Mouse (Mus musculus): ENCODE data around the gene Slc1a3. TPM values are rescaled to one million over a fixed set of nuclear protein-coding genes. Genes with fewer than 3 reads are reported as not detected.
A peak's percentile ranks its signal among the peaks of the same experiment; 100 is the strongest.

Gene Slc1a3
- total and polyA plus RNA-seq, 3 experiments, result 4.5 to 12.6 (median 6.5) TPM

GRCm38 (mm10) chr15:8629317-8629831 is 81.2 kb downstream of the Slc1a3 start:
- no peaks in the 10 kb centered on the region for H3K9me3 ChIP-seq (replicated peaks; ENCODE audit: low read length)
- no peaks in the 10 kb centered on the region for H3K27me3 ChIP-seq (replicated peaks)
- DNase-seq (ENCODE audit: extremely low read depth), result peak; percentile 47
- dilution Hi-C loops (cut with MboI; ENCODE audit: extremely low pct_ligation_motif_present, extremely low pct_unique_long_range_greater_than_20kb, low sequenced_read_pairs) (no loop called here), in situ Hi-C loops (cut with MboI; ENCODE audit: low pct_ligation_motif_present, low pct_unique_long_range_greater_than_20kb, low sequenced_read_pairs) (no loop called here)
- H3K4me3 ChIP-seq (replicated peaks in 1 of 3; ENCODE audit: low read depth in 2 of 3, low read length in 2 of 3, poor library complexity in 1 of 3), result no peak overlapping the region
- H3K79me2 ChIP-seq (replicated peaks; ENCODE audit: control insufficient read depth, extremely low read depth, insufficient read depth, poor library complexity, severe bottlenecking), result no peaks in the 10 kb centered on the region
- H3K4me1 ChIP-seq (ENCODE audit: control insufficient read depth in 1 of 2, insufficient read depth in 2 of 2), result peaks cover 0 to 35% of the 10 kb centered on the region in 2 experiments; a peak in 2 of 4 replicates
- no peaks in the 10 kb centered on the region for H3K36me3 ChIP-seq (replicated peaks in 1 of 2; ENCODE audit: control insufficient read depth in 1 of 2, insufficient read depth in 1 of 2, low read length in 1 of 2)
- H3K27ac ChIP-seq (ENCODE audit: insufficient read depth, low read depth), result no peak overlapping the region
- H3K4me2 ChIP-seq (ENCODE audit: insufficient read depth, low read depth, poor library complexity, severe bottlenecking), result no peak overlapping the region
- TF ChIP-seq ZC3H11A (IDR thresholded peaks at IDR 0.05; ENCODE audit: low read depth, low read length) (peak; percentile 68), NELFE (IDR thresholded peaks at IDR 0.05; ENCODE audit: low read depth, low read length) (peak; percentile 23; the same call in 1 of the 2 replicates), RAD21 (IDR thresholded peaks at IDR 0.05; ENCODE audit: low read depth, low read length) (peak; percentile 91), SMC3 (IDR thresholded peaks at IDR 0.05; ENCODE audit: low read depth, low read length) (peak; percentile 88), CTCF (conservative IDR thresholded peaks at IDR 0.05 in 1 of 2, IDR thresholded peaks at IDR 0.05 in 1 of 2; ENCODE audit: low read depth in 2 of 2, low read length in 2 of 2) (peak in 1 of 2 experiments; percentile 92; a peak in 2 of 4 replicates), USF2 (conservative IDR thresholded peaks at IDR 0.05; ENCODE audit: low read depth, low read length) (no peak), MEF2A (IDR thresholded peaks at IDR 0.05; ENCODE audit: borderline replicate concordance, low read depth, low read length) (no peak), MAZ (IDR thresholded peaks at IDR 0.05; ENCODE audit: low read depth, low read length) (0 out of 2 replicates have a peak, but pooled peaks have one; percentile 34), MAX (IDR thresholded peaks at IDR 0.05; ENCODE audit: low read length) (no peak)
- no peak overlapping the region for H3K9ac ChIP-seq (ENCODE audit: insufficient read depth, low read depth)

GRCm38 (mm10) chr15:8628150-8628549 is 82.4 kb downstream of the Slc1a3 start:
- in situ Hi-C loops (cut with MboI; ENCODE audit: low pct_ligation_motif_present, low pct_unique_long_range_greater_than_20kb, low sequenced_read_pairs), result no loop called here
- dilution Hi-C loops (cut with MboI; ENCODE audit: extremely low pct_ligation_motif_present, extremely low pct_unique_long_range_greater_than_20kb, low sequenced_read_pairs), result no loop called here
- TF ChIP-seq KAT2A (IDR thresholded peaks at IDR 0.05; ENCODE audit: insufficient replicate concordance, low read length) (no peak), MYC (IDR thresholded peaks at IDR 0.05; ENCODE audit: low read depth, low read length) (no peak), HCFC1 (IDR thresholded peaks at IDR 0.05; ENCODE audit: low read depth, low read length) (no peak), MAZ (IDR thresholded peaks at IDR 0.05; ENCODE audit: low read depth, low read length) (no peak), SMC3 (IDR thresholded peaks at IDR 0.05; ENCODE audit: low read depth, low read length) (no peak), E2F4 (IDR thresholded peaks at IDR 0.05; ENCODE audit: insufficient replicate concordance, low read depth, low read length) (no peak), USF1 (IDR thresholded peaks at IDR 0.05; ENCODE audit: low read depth, low read length) (no peak), MAX (IDR thresholded peaks at IDR 0.05; ENCODE audit: low read length) (no peak), TBP (conservative IDR thresholded peaks at IDR 0.05; ENCODE audit: low read depth, low read length) (no peak), CHD1 (IDR thresholded peaks at IDR 0.05; ENCODE audit: low read depth, low read length) (no peak), ETS1 (conservative IDR thresholded peaks at IDR 0.05; ENCODE audit: low read depth, low read length) (no peak), BHLHE40 (IDR thresholded peaks at IDR 0.05; ENCODE audit: low read depth, low read length) (no peak), UBTF (IDR thresholded peaks at IDR 0.05; ENCODE audit: low read depth, low read length) (no peak), ZKSCAN1 (IDR thresholded peaks at IDR 0.05; ENCODE audit: borderline replicate concordance, low read depth, low read length) (no peak), NELFE (IDR thresholded peaks at IDR 0.05; ENCODE audit: low read depth, low read length) (no peak), IRF4 (IDR thresholded peaks at IDR 0.05; ENCODE audit: low read depth, low read length) (no peak), ZC3H11A (IDR thresholded peaks at IDR 0.05; ENCODE audit: low read depth, low read length) (no peak), CTCF (conservative IDR thresholded peaks at IDR 0.05 in 1 of 2, IDR thresholded peaks at IDR 0.05 in 1 of 2; ENCODE audit: low read depth in 2 of 2, low read length in 2 of 2) (no peak), NRF1 (IDR thresholded peaks at IDR 0.05; ENCODE audit: low read depth, low read length) (no peak), POLR2A (IDR thresholded peaks at IDR 0.05; ENCODE audit: low read depth, low read length) (no peak)
- Histone ChIP-seq H3K4me2 (ENCODE audit: insufficient read depth, low read depth, poor library complexity, severe bottlenecking) (no peak overlapping the region), H3K4me3 (replicated peaks in 1 of 3; ENCODE audit: low read depth in 2 of 3, low read length in 2 of 3, poor library complexity in 1 of 3) (no peak overlapping the region), H3K27me3 (replicated peaks) (no peaks in the 10 kb centered on the region), H3K4me1 (ENCODE audit: control insufficient read depth in 1 of 2, insufficient read depth in 2 of 2) (peaks cover 0 to 47% of the 10 kb centered on the region in 2 experiments; a peak in 2 of 4 replicates), H3K79me2 (replicated peaks; ENCODE audit: control insufficient read depth, extremely low read depth, insufficient read depth, poor library complexity, severe bottlenecking) (no peaks in the 10 kb centered on the region), H3K9ac (ENCODE audit: insufficient read depth, low read depth) (no peak overlapping the region), H3K27ac (ENCODE audit: insufficient read depth, low read depth) (no peak overlapping the region), H3K36me3 (replicated peaks in 1 of 2; ENCODE audit: control insufficient read depth in 1 of 2, insufficient read depth in 1 of 2, low read length in 1 of 2) (no peaks in the 10 kb centered on the region), H3K9me3 (replicated peaks; ENCODE audit: low read length) (no peaks in the 10 kb centered on the region)
- DNase-seq (ENCODE audit: extremely low read depth), result no peak
